Mouse (Mus musculus) erythroblast, embryonic 14.5 days (primary cell): Measurements from ENCODE around the gene Magi1.

ENCODE experiments used
- GATA1 ChIP-seq: IDR thresholded peaks from 2 replicates; pipeline ENCODE4 v1.6.1; 2012; ENCODE audit warnings: low read length, inconsistent platforms, mixed read lengths
- TAL1 ChIP-seq: IDR thresholded peaks from 3 replicates; pipeline ENCODE4 v1.6.1; 2012; ENCODE audit warnings: low read length, inconsistent platforms, mixed read lengths

DNA sequence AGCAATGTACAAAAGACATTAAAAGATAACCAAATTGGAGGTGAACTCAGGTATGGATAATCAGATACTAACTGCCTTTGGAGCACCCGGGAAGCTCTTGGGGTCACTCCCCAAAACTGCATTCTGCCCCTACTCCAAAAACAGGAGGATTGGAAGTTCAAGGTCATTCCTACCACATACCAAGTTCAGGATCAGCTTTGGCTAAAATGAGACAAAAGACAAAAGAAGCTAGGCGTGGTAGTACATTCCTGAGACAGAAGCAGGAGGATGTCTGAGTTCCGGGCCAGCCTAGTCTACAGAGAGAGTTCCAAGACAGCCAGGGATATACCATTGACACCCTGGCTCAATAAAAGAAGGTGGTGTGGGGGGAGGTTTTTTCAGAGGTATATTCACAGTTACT is 304.5 kb downstream of the Magi1 start:
- TF ChIP-seq GATA1 (no peak), TAL1 (no peak)
